Comparison of ENCODE assay signal across 20 mouse cellular contexts in the genomic region with DNA sequence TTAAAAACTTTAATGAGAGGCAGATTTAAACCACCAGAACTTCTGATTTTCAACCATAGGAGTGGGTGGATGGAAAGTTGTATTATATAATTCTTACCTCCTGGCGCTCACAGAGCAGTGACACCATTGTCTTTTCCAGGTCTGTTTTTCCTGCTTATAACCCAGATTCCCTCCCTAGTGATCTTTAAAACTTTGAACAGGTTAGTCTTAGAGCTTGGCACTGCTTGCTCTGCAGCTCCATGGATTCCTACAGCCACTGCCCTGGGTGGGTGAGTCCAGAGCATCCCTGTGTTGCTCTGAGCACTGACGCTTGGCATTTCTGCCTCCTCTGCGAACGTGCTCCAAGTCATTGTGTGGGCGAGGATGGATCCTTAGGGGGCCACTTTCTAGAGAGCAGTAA. TPM values are rescaled to one million over a fixed set of nuclear protein-coding genes. Genes with fewer than 3 reads are reported as not detected.
"Had no signal": no experiment of that assay in that cellular context is flagged by ENCODE, and none has a peak within 500 bp of the region (broad histone marks: within the 10 kb centered on the region; RNA-seq: fewer than 3 reads in every experiment).

No protein-coding gene starts in this region.

- H3K4me1 ChIP-seq: lung, embryonic 15.5 days; midbrain, embryonic 13.5 days; midbrain, embryonic 15.5 days; neural tube, embryonic 12.5 days had no signal

- ATAC-seq: liver, postnatal 0 days; lung, postnatal 0 days; midbrain, embryonic 13.5 days; midbrain, embryonic 15.5 days had no signal

- H3K27ac ChIP-seq: lung, embryonic 15.5 days; macrophage; midbrain, embryonic 13.5 days; midbrain, embryonic 15.5 days; neural tube, embryonic 12.5 days had no signal

- H3K4me2 ChIP-seq: lung, embryonic 15.5 days; midbrain, embryonic 11.5 days; midbrain, embryonic 13.5 days; midbrain, embryonic 15.5 days; neural tube, embryonic 12.5 days had no signal

- H3K27me3 ChIP-seq: lung, embryonic 15.5 days; megakaryocyte, embryonic 14.5 days; midbrain, embryonic 13.5 days; midbrain, embryonic 15.5 days; neural tube, embryonic 12.5 days had no signal

- H3K4me3 ChIP-seq: lung, embryonic 15.5 days; megakaryocyte, embryonic 14.5 days; midbrain, embryonic 13.5 days; midbrain, embryonic 15.5 days; neural tube, embryonic 12.5 days had no signal

- H3K36me3 ChIP-seq: lung, embryonic 15.5 days; neural tube, embryonic 12.5 days had no signal

- DNase-seq: liver, postnatal 0 days; lung, adult 2 months; lung, postnatal 14 days; lung, postnatal 36 days; right cerebral cortex, postnatal 14 days; thymus, adult 2 months; thymus, postnatal 25 days; thymus, postnatal 4 days had no signal

- H3K9ac ChIP-seq: liver, postnatal 0 days; lung, embryonic 15.5 days; midbrain, embryonic 13.5 days; midbrain, embryonic 15.5 days; neural tube, embryonic 12.5 days had no signal

- H3K9me3 ChIP-seq: lung, embryonic 15.5 days; midbrain, embryonic 13.5 days; midbrain, embryonic 15.5 days; neural tube, embryonic 12.5 days had no signal

RNA-seq across cellular contexts. Expression of gene Myt1l, which starts 43.4 kb away (rescaled TPM):
- total RNA-seq: megakaryocyte progenitor cell, adult 5-6 weeks; monocyte, adult 5-6 weeks; neutrophil, adult 5-6 weeks had no signal
- polyA plus RNA-seq: liver, postnatal 0 days; lung, adult 2 months; lung, postnatal 0 days; macrophage; spleen, adult 2 months had no signal
